Mouse (Mus musculus): Measurements from ENCODE around the gene Magea8. TPM values are rescaled to one million over a fixed set of nuclear protein-coding genes. Genes with fewer than 3 reads are reported as not detected.
"Not testable (repeated sequence)": the region's sequence is repeated elsewhere in the genome, so short reads cannot be mapped to it uniquely, and the experiment has no call there.

Magea8 gene
- polyA plus RNA-seq (2015; fragmentation: Nextera tagmentation; extraction: Ambion mirVana) = not detected in 2 replicates

DNA sequence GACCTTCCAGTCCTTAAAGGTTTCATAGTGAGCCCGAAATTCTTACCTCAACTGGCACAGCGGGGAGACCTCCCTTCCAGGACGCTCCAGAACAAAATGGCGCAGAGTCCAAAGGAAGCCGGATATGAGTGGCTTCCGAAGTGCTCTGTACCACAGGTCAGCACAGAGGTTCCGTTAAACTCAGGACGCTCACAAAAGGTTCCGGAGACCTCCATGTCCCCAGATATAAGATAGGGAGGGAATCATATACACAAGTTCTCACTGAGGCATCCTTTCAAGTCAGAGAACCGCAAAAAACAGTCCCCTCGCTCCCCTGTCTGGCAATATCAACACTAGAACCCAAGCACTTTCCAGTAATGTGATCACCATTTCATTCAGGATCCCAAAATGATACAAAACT lies at the start of gene Magea8:
Gene Magea8, minus strand, starts transcription at position 101 of the 400 bp plus-strand sequence.
- H3K9me3 ChIP-seq; H3K9ac ChIP-seq; H3K36me3 ChIP-seq; H3K27me3 ChIP-seq (replicated peaks); ATAC-seq (ENCODE audit: insufficient read depth, low FRiP score, low read depth); H3K4me3 ChIP-seq (replicated peaks); H3K4me1 ChIP-seq; H3K27ac ChIP-seq; H3K4me2 ChIP-seq: not testable (repeated sequence)
- 84% methylated on average over 11 of the region's 11 CpGs for WGBS

DNA sequence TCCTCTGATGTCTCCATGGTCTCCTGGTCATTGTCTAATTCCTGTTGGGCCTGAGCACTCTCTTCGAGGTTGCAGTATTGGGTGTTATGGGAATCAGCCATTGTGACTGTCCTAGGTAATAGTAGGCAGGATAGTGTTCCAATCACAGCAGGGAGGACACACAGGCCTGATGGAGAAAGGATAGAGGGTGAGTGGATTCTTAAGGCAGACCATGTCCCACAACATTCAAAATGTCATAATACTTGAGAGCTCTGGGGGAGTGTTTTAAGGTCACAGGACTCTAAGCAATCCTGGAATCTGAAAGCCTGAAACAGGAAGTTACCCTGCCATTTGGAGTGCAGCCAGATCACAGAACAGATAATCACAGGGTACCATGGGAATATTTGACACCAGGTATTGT lies 46.2 kb downstream of the Magea8 start, which contains the start of gene Magea3:
Gene Magea3, minus strand, starts transcription at position 101 of the 400 bp plus-strand sequence.
- not testable (repeated sequence) for H3K9me3 ChIP-seq; ATAC-seq (ENCODE audit: insufficient read depth, low FRiP score, low read depth); H3K4me3 ChIP-seq (replicated peaks); H3K36me3 ChIP-seq; H3K27me3 ChIP-seq (replicated peaks); H3K4me1 ChIP-seq; H3K4me2 ChIP-seq; H3K9ac ChIP-seq; H3K27ac ChIP-seq
- 56% methylated on average over 1 of the region's 1 CpGs for WGBS

DNA sequence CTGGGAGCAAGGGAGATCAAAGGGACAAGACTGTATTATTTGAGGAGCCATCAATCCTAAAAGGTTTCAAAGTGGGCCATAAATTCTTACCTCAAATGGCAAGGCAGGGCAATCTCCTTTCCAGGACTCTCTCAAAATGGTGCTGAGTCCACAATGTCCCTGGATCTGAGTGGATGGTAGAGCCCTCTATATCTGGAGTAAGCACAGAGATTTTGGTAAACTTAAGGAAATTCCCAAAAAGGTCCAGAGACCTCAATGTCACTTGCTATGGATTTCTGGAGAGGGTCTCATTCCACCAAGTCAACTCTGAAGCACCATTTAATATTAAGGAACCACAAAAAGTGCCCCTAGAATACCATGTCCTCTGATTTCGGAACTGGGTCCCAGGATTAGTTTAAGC lies 59.8 kb downstream of the Magea8 start, which contains the start of gene Magea6:
Gene Magea6, minus strand, starts transcription at position 101 of the 400 bp plus-strand sequence.
- H3K4me3 ChIP-seq (replicated peaks); H3K27ac ChIP-seq; H3K4me1 ChIP-seq; H3K4me2 ChIP-seq; H3K9me3 ChIP-seq; H3K9ac ChIP-seq; ATAC-seq (ENCODE audit: insufficient read depth, low FRiP score, low read depth); H3K36me3 ChIP-seq; H3K27me3 ChIP-seq (replicated peaks): not testable (repeated sequence)
- WGBS = 54% methylated on average over 1 of the region's 1 CpGs

Other genes starting within 250 kb of the Magea8 start
- gene Cldn34b1, start 105.6 kb downstream of the Magea8 start, polyA plus RNA-seq (2015; fragmentation: Nextera tagmentation; extraction: Ambion mirVana) = not detected in 2 replicates
- not detected in 2 replicates for gene Magea6, start 59.9 kb downstream of the Magea8 start, polyA plus RNA-seq (2015; fragmentation: Nextera tagmentation; extraction: Ambion mirVana)
- not detected in 2 replicates for gene Magea3, start 46.3 kb downstream of the Magea8 start, polyA plus RNA-seq (2015; fragmentation: Nextera tagmentation; extraction: Ambion mirVana)
- gene Magea5, start 67.3 kb upstream of the Magea8 start, polyA plus RNA-seq (2015; fragmentation: Nextera tagmentation; extraction: Ambion mirVana) = not detected in 2 replicates
- gene Magea1, start 93.9 kb upstream of the Magea8 start, polyA plus RNA-seq (2015; fragmentation: Nextera tagmentation; extraction: Ambion mirVana) = not detected in 2 replicates
- 0.10 TPM in 1 of 2 replicates, not detected in the other for gene Magea2, start 97.8 kb upstream of the Magea8 start, polyA plus RNA-seq (2015; fragmentation: Nextera tagmentation; extraction: Ambion mirVana)
- not detected in 2 replicates for gene Cldn34b2, start 132.6 kb upstream of the Magea8 start, polyA plus RNA-seq (2015; fragmentation: Nextera tagmentation; extraction: Ambion mirVana)
- 185 and 195 TPM in 2 replicates for gene Sat1, start 220.6 kb upstream of the Magea8 start, polyA plus RNA-seq (2015; fragmentation: Nextera tagmentation; extraction: Ambion mirVana)